Comparison of ENCODE assay signal across 17 mouse cellular contexts in genomic region chr5:115551386-115551785, GRCm38 (mm10).
"Had no signal": no experiment of that assay in that cellular context is flagged by ENCODE, and none has a peak within 500 bp of the region (broad histone marks: within the 10 kb centered on the region; RNA-seq: fewer than 3 reads in every experiment).

No protein-coding gene starts in this region.

- DNase-seq: kidney, postnatal 25 days; layer of hippocampus, adult 9-11 months; liver, embryonic 13.5 days; lung, adult 2 months; lung, postnatal 14 days; lung, postnatal 4 days; retina, postnatal 1 day; right cerebral cortex, postnatal 25 days; spleen, adult 18-20 months; thymus, postnatal 25 days had no signal

- H3K4me2 ChIP-seq: liver, embryonic 13.5 days; midbrain, embryonic 12.5 days; neural tube, embryonic 13.5 days; stomach, embryonic 15.5 days had no signal

- H3K27me3 ChIP-seq: liver, embryonic 13.5 days; midbrain, embryonic 12.5 days; neural tube, embryonic 13.5 days; stomach, embryonic 15.5 days had no signal

- H3K9me3 ChIP-seq: liver, embryonic 13.5 days; midbrain, embryonic 12.5 days; neural tube, embryonic 13.5 days; stomach, embryonic 15.5 days had no signal

- H3K9ac ChIP-seq: liver, embryonic 13.5 days; midbrain, embryonic 12.5 days; neural tube, embryonic 13.5 days; stomach, embryonic 15.5 days had no signal

- ATAC-seq: midbrain, embryonic 16.5 days had no signal

- H3K27ac ChIP-seq: kidney, postnatal 0 days; layer of hippocampus, adult 2 months; liver, embryonic 13.5 days; midbrain, embryonic 12.5 days; neural tube, embryonic 13.5 days; stomach, embryonic 15.5 days had no signal

- H3K4me3 ChIP-seq: layer of hippocampus, adult 2 months; liver, embryonic 13.5 days; midbrain, embryonic 12.5 days; myocyte; neural tube, embryonic 13.5 days; stomach, embryonic 15.5 days had no signal
